Mouse (Mus musculus): ENCODE results near the gene Selenon. TPM values are rescaled to one million over a fixed set of nuclear protein-coding genes. Genes with fewer than 3 reads are reported as not detected.

Selenon gene
- polyA plus RNA-seq, 1 experiment from 2014 or later: 11.6 TPM

GRCm38 (mm10) chr4:134588287-134588686 is 36.3 kb upstream of the Selenon start:
- Histone ChIP-seq H3K9ac (no peak overlapping the region), H3K9me3 (replicated peaks) (no peaks in the 10 kb centered on the region), H3K4me1 (peaks cover 32% of the 10 kb centered on the region), H3K27ac (no peak overlapping the region), H3K36me3 (no peaks in the 10 kb centered on the region), H3K4me3 (replicated peaks) (no peak overlapping the region), H3K4me2 (no peak overlapping the region), H3K27me3 (no peaks in the 10 kb centered on the region)
- no peak for ATAC-seq (replicated peaks; ENCODE audit: low FRiP score)
- 84% methylated on average over 9 of the region's 9 CpGs for WGBS

GRCm38 (mm10) chr4:134587636-134588197 is 35.8 kb upstream of the Selenon start:
- H3K9me3 ChIP-seq (replicated peaks): no peaks in the 10 kb centered on the region
- ATAC-seq (replicated peaks; ENCODE audit: low FRiP score): no peak
- H3K27me3 ChIP-seq: no peaks in the 10 kb centered on the region
- H3K4me1 ChIP-seq: peaks cover 28% of the 10 kb centered on the region
- no peak overlapping the region for H3K27ac ChIP-seq
- no peak overlapping the region for H3K9ac ChIP-seq
- 58% methylated on average over 11 of the region's 11 CpGs for WGBS
- no peak overlapping the region for H3K4me3 ChIP-seq (replicated peaks)
- H3K4me2 ChIP-seq: no peak overlapping the region
- no peaks in the 10 kb centered on the region for H3K36me3 ChIP-seq

- ATAC-seq (replicated peaks; ENCODE audit: low FRiP score): no peak
- H3K4me3 ChIP-seq (replicated peaks): no peak overlapping the region
- WGBS: 94% methylated on average over 1 of the region's 1 CpGs
- no peak overlapping the region for H3K27ac ChIP-seq
- H3K4me2 ChIP-seq: no peak overlapping the region
- no peaks in the 10 kb centered on the region for H3K9me3 ChIP-seq (replicated peaks)
- H3K4me1 ChIP-seq: peaks cover 18% of the 10 kb centered on the region
- no peak overlapping the region for H3K9ac ChIP-seq
- H3K36me3 ChIP-seq: no peaks in the 10 kb centered on the region
- no peaks in the 10 kb centered on the region for H3K27me3 ChIP-seq
Observed at GRCm38 (mm10) chr4:134586631-134587030, 34.7 kb upstream of the Selenon start.

- 89% methylated on average over 7 of the region's 7 CpGs for WGBS
- no peak overlapping the region for H3K4me2 ChIP-seq
Observed at GRCm38 (mm10) chr4:134586126-134586525, 34.2 kb upstream of the Selenon start.

GRCm38 (mm10) chr4:134583513-134583912 is 31.5 kb upstream of the Selenon start:
- WGBS: 66% methylated on average over 3 of the region's 3 CpGs
- peaks cover 22% of the 10 kb centered on the region for H3K4me1 ChIP-seq
- no peak overlapping the region for H3K4me2 ChIP-seq
- H3K9me3 ChIP-seq (replicated peaks): no peaks in the 10 kb centered on the region
- no peak for ATAC-seq (replicated peaks; ENCODE audit: low FRiP score)
- no peak overlapping the region for H3K9ac ChIP-seq
- H3K27me3 ChIP-seq: no peaks in the 10 kb centered on the region
- no peaks in the 10 kb centered on the region for H3K36me3 ChIP-seq
- no peak overlapping the region for H3K4me3 ChIP-seq (replicated peaks)
- no peak overlapping the region for H3K27ac ChIP-seq

More at GRCm38 (mm10) chr4:134586126-134586525, 34.2 kb upstream of the Selenon start:
- Histone ChIP-seq H3K36me3 (no peaks in the 10 kb centered on the region), H3K9me3 (replicated peaks) (no peaks in the 10 kb centered on the region), H3K9ac (no peak overlapping the region), H3K4me3 (replicated peaks) (no peak overlapping the region), H3K27ac (no peak overlapping the region), H3K4me1 (peaks cover 12% of the 10 kb centered on the region), H3K27me3 (no peaks in the 10 kb centered on the region)
- ATAC-seq (replicated peaks; ENCODE audit: low FRiP score): no peak

- 57% methylated on average over 8 of the region's 8 CpGs for WGBS
- no peak overlapping the region for H3K4me2 ChIP-seq
- no peak for ATAC-seq (replicated peaks; ENCODE audit: low FRiP score)
Observed at GRCm38 (mm10) chr4:134581365-134581764, 29.4 kb upstream of the Selenon start.

GRCm38 (mm10) chr4:134580351-134581148 is 28.6 kb upstream of the Selenon start:
- WGBS: 79% methylated on average over 15 of the region's 15 CpGs
- Histone ChIP-seq H3K4me1 (peaks cover 20% of the 10 kb centered on the region), H3K9ac (no peak overlapping the region), H3K27ac (no peak overlapping the region), H3K27me3 (no peaks in the 10 kb centered on the region), H3K4me3 (replicated peaks) (no peak overlapping the region), H3K9me3 (replicated peaks) (no peaks in the 10 kb centered on the region), H3K36me3 (0 out of 2 replicates have a peak, but pooled peaks cover 1% of the 10 kb centered on the region), H3K4me2 (no peak overlapping the region)
- ATAC-seq (replicated peaks; ENCODE audit: low FRiP score): no peak

More at GRCm38 (mm10) chr4:134581365-134581764, 29.4 kb upstream of the Selenon start:
- Histone ChIP-seq H3K9me3 (replicated peaks) (no peaks in the 10 kb centered on the region), H3K27ac (no peak overlapping the region), H3K36me3 (no peaks in the 10 kb centered on the region), H3K4me1 (peaks cover 20% of the 10 kb centered on the region), H3K27me3 (no peaks in the 10 kb centered on the region), H3K4me3 (replicated peaks) (no peak overlapping the region), H3K9ac (no peak overlapping the region)

GRCm38 (mm10) chr4:134579620-134580019 is 27.7 kb upstream of the Selenon start:
- Histone ChIP-seq H3K9ac (peak overlapping the region; percentile 8; the same call in 1 of the 2 replicates), H3K4me2 (peak overlapping the region; percentile 47), H3K4me1 (peaks cover 20% of the 10 kb centered on the region), H3K27ac (no peak overlapping the region), H3K36me3 (0 out of 2 replicates have a peak, but pooled peaks cover 9% of the 10 kb centered on the region), H3K27me3 (no peaks in the 10 kb centered on the region), H3K9me3 (replicated peaks) (no peaks in the 10 kb centered on the region), H3K4me3 (replicated peaks) (no peak overlapping the region)
- 22% methylated on average over 5 of the region's 5 CpGs for WGBS
- ATAC-seq (replicated peaks; ENCODE audit: low FRiP score): peak; percentile 33; the same call in 1 of the 2 replicates

- 8% methylated on average over 11 of the region's 11 CpGs for WGBS
- peak overlapping the region; percentile 47 for H3K4me2 ChIP-seq
- 0 out of 2 replicates have a peak overlapping the region, but pooled peaks have one; percentile 2 for H3K4me3 ChIP-seq (replicated peaks)
- peak overlapping the region; percentile 8; the same call in 1 of the 2 replicates for H3K9ac ChIP-seq
- H3K36me3 ChIP-seq: 0 out of 2 replicates have a peak, but pooled peaks cover 9% of the 10 kb centered on the region
- H3K27me3 ChIP-seq: no peaks in the 10 kb centered on the region
- H3K4me1 ChIP-seq: peaks cover 20% of the 10 kb centered on the region
- H3K27ac ChIP-seq: no peak overlapping the region
- H3K9me3 ChIP-seq (replicated peaks): no peaks in the 10 kb centered on the region
- ATAC-seq (replicated peaks; ENCODE audit: low FRiP score): peak; percentile 34; the same call in 1 of the 2 replicates
Observed at GRCm38 (mm10) chr4:134579212-134579611, 27.2 kb upstream of the Selenon start.

GRCm38 (mm10) chr4:134578407-134578806 is 26.4 kb upstream of the Selenon start:
- Histone ChIP-seq H3K9ac (no peak overlapping the region), H3K4me2 (no peak overlapping the region; the same call in 1 of the 2 replicates), H3K9me3 (replicated peaks) (no peaks in the 10 kb centered on the region), H3K36me3 (0 out of 2 replicates have a peak, but pooled peaks cover 9% of the 10 kb centered on the region), H3K27ac (no peak overlapping the region), H3K4me3 (replicated peaks) (no peak overlapping the region), H3K4me1 (peaks cover 20% of the 10 kb centered on the region), H3K27me3 (no peaks in the 10 kb centered on the region)
- ATAC-seq (replicated peaks; ENCODE audit: low FRiP score): no peak
- 61% methylated on average over 5 of the region's 5 CpGs for WGBS

- Histone ChIP-seq H3K4me2 (no peak overlapping the region), H3K9ac (no peak overlapping the region), H3K36me3 (0 out of 2 replicates have a peak, but pooled peaks cover 9% of the 10 kb centered on the region), H3K9me3 (replicated peaks) (no peaks in the 10 kb centered on the region), H3K4me3 (replicated peaks) (no peak overlapping the region), H3K4me1 (peaks cover 20% of the 10 kb centered on the region), H3K27ac (no peak overlapping the region), H3K27me3 (no peaks in the 10 kb centered on the region)
- WGBS: 74% methylated on average over 2 of the region's 2 CpGs
- ATAC-seq (replicated peaks; ENCODE audit: low FRiP score): no peak
Observed at GRCm38 (mm10) chr4:134577281-134577680, 25.3 kb upstream of the Selenon start.

- no peak overlapping the region for H3K4me2 ChIP-seq
- H3K9ac ChIP-seq: no peak overlapping the region
- no peaks in the 10 kb centered on the region for H3K9me3 ChIP-seq (replicated peaks)
- H3K27ac ChIP-seq: no peak overlapping the region
- no peaks in the 10 kb centered on the region for H3K27me3 ChIP-seq
- 0 out of 2 replicates have a peak, but pooled peaks cover 9% of the 10 kb centered on the region for H3K36me3 ChIP-seq
- peaks cover 20% of the 10 kb centered on the region for H3K4me1 ChIP-seq
- 38% methylated on average over 11 of the region's 11 CpGs for WGBS
- no peak overlapping the region for H3K4me3 ChIP-seq (replicated peaks)
- ATAC-seq (replicated peaks; ENCODE audit: low FRiP score): no peak
Observed at GRCm38 (mm10) chr4:134575486-134575885, 23.5 kb upstream of the Selenon start.
